Mouse (Mus musculus): ENCODE measurements at regions not wholly inside any gene's neighbourhood (a gene's known extent, or its start where the extent isn't known, plus 50 kb on each side); places are given as distances from the start of the nearest gene placed in this dataset.

GRCm38 (mm10) chr4:127862875-127863274 lies 107.9 kb downstream of the CK137956 start:
- DNase-seq (ENCODE audit: low read depth, low spot score): no peak

GRCm38 (mm10) chr4:127861319-127862117 lies 109.2 kb downstream of the CK137956 start:
- peak; percentile 38 for DNase-seq (ENCODE audit: low read depth, low spot score)

GRCm38 (mm10) chr4:127860271-127860670 lies 110.5 kb downstream of the CK137956 start:
- DNase-seq (ENCODE audit: low read depth, low spot score): no peak

- DNase-seq (ENCODE audit: low read depth, low spot score): no peak
Measured at GRCm38 (mm10) chr4:127859505-127859904, 111.2 kb downstream of the CK137956 start.

- DNase-seq (ENCODE audit: low read depth, low spot score): no peak
Measured at GRCm38 (mm10) chr4:127858566-127858965, 112.2 kb downstream of the CK137956 start.

GRCm38 (mm10) chr4:127855836-127856235 lies 114.9 kb downstream of the CK137956 start:
- DNase-seq (ENCODE audit: low read depth, low spot score): no peak

GRCm38 (mm10) chr4:127854776-127855409 lies 115.9 kb downstream of the CK137956 start:
- no peak for DNase-seq (ENCODE audit: low read depth, low spot score)

- no peak for DNase-seq (ENCODE audit: low read depth, low spot score)
Measured at GRCm38 (mm10) chr4:127849306-127849705, 121.4 kb downstream of the CK137956 start.

GRCm38 (mm10) chr4:127846321-127846720 lies 124.4 kb downstream of the CK137956 start:
- no peak for DNase-seq (ENCODE audit: low read depth, low spot score)

- DNase-seq (ENCODE audit: low read depth, low spot score): no peak
Measured at GRCm38 (mm10) chr4:127843421-127843820, 127.3 kb downstream of the CK137956 start.

- no peak for DNase-seq (ENCODE audit: low read depth, low spot score)
Measured at GRCm38 (mm10) chr4:127833668-127834067, 137.1 kb downstream of the CK137956 start.

- DNase-seq (ENCODE audit: low read depth, low spot score): no peak
Measured at GRCm38 (mm10) chr4:127826988-127827387, 143.8 kb downstream of the CK137956 start.

- DNase-seq (ENCODE audit: low read depth, low spot score): peak; percentile 83
Measured at GRCm38 (mm10) chr4:127819501-127819900, 151.2 kb downstream of the CK137956 start.

GRCm38 (mm10) chr4:127819009-127819408 lies 151.7 kb downstream of the CK137956 start:
- peak; percentile 56 for DNase-seq (ENCODE audit: low read depth, low spot score)

GRCm38 (mm10) chr4:127814631-127815030 lies 156.1 kb downstream of the CK137956 start:
- DNase-seq (ENCODE audit: low read depth, low spot score): peak; percentile 48

- peak; percentile 72 for DNase-seq (ENCODE audit: low read depth, low spot score)
Measured at GRCm38 (mm10) chr4:127812047-127812545, 158.7 kb downstream of the CK137956 start.

GRCm38 (mm10) chr4:127810899-127811510 lies 159.7 kb downstream of the CK137956 start:
- no peak for DNase-seq (ENCODE audit: low read depth, low spot score)

- peak; percentile 7 for DNase-seq (ENCODE audit: low read depth, low spot score)
Measured at GRCm38 (mm10) chr4:127809006-127809405, 161.7 kb downstream of the CK137956 start.

GRCm38 (mm10) chr4:127789206-127789605 lies 181.5 kb downstream of the CK137956 start:
- no peak for DNase-seq (ENCODE audit: low read depth, low spot score)

GRCm38 (mm10) chr4:127785786-127786185 lies 185.0 kb downstream of the CK137956 start:
- DNase-seq (ENCODE audit: low read depth, low spot score): no peak

GRCm38 (mm10) chr4:127771966-127772500 lies 198.7 kb downstream of the CK137956 start:
- DNase-seq (ENCODE audit: low read depth, low spot score): no peak

- no peak for DNase-seq (ENCODE audit: low read depth, low spot score)
Measured at GRCm38 (mm10) chr4:127763736-127764135, 207.0 kb downstream of the CK137956 start.

Measured in ZHBTc4 (cell line).